Mouse (Mus musculus) olfactory bulb, adult 2 months (tissue): Measurements from ENCODE around the gene 3110009E18Rik. TPM values are rescaled to one million over a fixed set of nuclear protein-coding genes. Genes with fewer than 3 reads are reported as not detected.

Source experiments
- H3K27ac ChIP-seq: fragments of 200-500 bp; 2 replicates; pipeline ENCODE4 v1.5.1; 2012; ENCODE audit warnings: low read depth, low read length; ENCODE audit not compliant: insufficient read depth
- H3K4me1 ChIP-seq: fragments of 200-500 bp; 2 replicates; pipeline ENCODE4 v1.6.1; 2012; ENCODE audit warnings: low read length; ENCODE audit not compliant: control insufficient read depth, insufficient read depth
- H3K4me3 ChIP-seq: fragments of 200-500 bp; 2 replicates; pipeline ENCODE4 v1.5.1; 2012; ENCODE audit warnings: mild to moderate bottlenecking, low read depth, low read length, moderate library complexity; ENCODE audit not compliant: insufficient read depth
- CTCF ChIP-seq: fragments of 200-500 bp; IDR thresholded peaks from 2 replicates; pipeline ENCODE4 v1.5.1; 2012; ENCODE audit warnings: low read depth, mild to moderate bottlenecking, low read length, moderate library complexity; ENCODE audit not compliant: insufficient read depth
- POLR2A ChIP-seq: fragments of 200-500 bp; IDR thresholded peaks from 2 replicates; pipeline ENCODE4 v1.6.1; 2012; ENCODE audit warnings: mild to moderate bottlenecking, low read depth, low read length, moderate library complexity; ENCODE audit not compliant: insufficient read depth
- WGBS: fragments of 180-500 bp; shearing (Covaris S2); methylation state at CpG from one replicate; pipeline ENCODE4 v1.1.7; 2018; 5-methylcytosine and 5-hydroxymethylcytosine counted together
- polyA plus RNA-seq: library from polyadenylated mRNA; stranded (reverse); fragments of >200 nt; gene quantifications from 2 replicates; pipeline ENCODE4 v1.2.4, GENCODE M21; 2012; ENCODE audit warnings: low replicate concordance; ENCODE audit not compliant: missing spikeins, insufficient read depth, insufficient read length

The 3110009E18Rik gene
- polyA plus RNA-seq, 1 experiment = not detected

GRCm38 (mm10) chr1:120207568-120207967 lies 86.6 kb downstream of the 3110009E18Rik start:
- H3K4me1 ChIP-seq = peaks cover 4% of the 10 kb centered on the region; the same call in 1 of the 2 replicates
- no peak overlapping the region for H3K27ac ChIP-seq
- 32% methylated on average over 6 of the region's 6 CpGs for WGBS
- H3K4me3 ChIP-seq = no peak overlapping the region
- TF ChIP-seq POLR2A (no peak), CTCF (no peak)

- no peak overlapping the region for H3K27ac ChIP-seq
- no peak overlapping the region for H3K4me3 ChIP-seq
- 81% methylated on average over 11 of the region's 11 CpGs for WGBS
- H3K4me1 ChIP-seq = peaks cover 3% of the 10 kb centered on the region; the same call in 1 of the 2 replicates
- TF ChIP-seq CTCF (no peak), POLR2A (no peak)
These were observed 87.7 kb downstream of the 3110009E18Rik start for GRCm38 (mm10) chr1:120208502-120209230.

- no peak overlapping the region for H3K27ac ChIP-seq
- peaks cover 4% of the 10 kb centered on the region; the same call in 1 of the 2 replicates for H3K4me1 ChIP-seq
- TF ChIP-seq POLR2A = no peak
- no peak for TF ChIP-seq CTCF
- 54% methylated on average over 6 of the region's 6 CpGs for WGBS
- H3K4me3 ChIP-seq = no peak overlapping the region
These were observed 99.9 kb downstream of the 3110009E18Rik start for GRCm38 (mm10) chr1:120220841-120221240.

GRCm38 (mm10) chr1:120221285-120221684 lies 100.3 kb downstream of the 3110009E18Rik start:
- WGBS = 31% methylated on average over 2 of the region's 2 CpGs
- H3K27ac ChIP-seq = no peak overlapping the region
- no peak overlapping the region for H3K4me3 ChIP-seq
- H3K4me1 ChIP-seq = peaks cover 4% of the 10 kb centered on the region; the same call in 1 of the 2 replicates
- TF ChIP-seq CTCF (no peak), POLR2A (no peak)

GRCm38 (mm10) chr1:120223613-120224012 lies 102.6 kb downstream of the 3110009E18Rik start:
- H3K4me3 ChIP-seq = no peak overlapping the region
- no peak for TF ChIP-seq POLR2A
- no peak for TF ChIP-seq CTCF
- 90% methylated on average over 4 of the region's 4 CpGs for WGBS
- H3K27ac ChIP-seq = no peak overlapping the region
- H3K4me1 ChIP-seq = peaks cover 4% of the 10 kb centered on the region; the same call in 1 of the 2 replicates

- 82% methylated on average over 10 of the region's 10 CpGs for WGBS
- Histone ChIP-seq H3K4me1 (peaks cover 3% of the 10 kb centered on the region; the same call in 1 of the 2 replicates), H3K4me3 (no peak overlapping the region), H3K27ac (no peak overlapping the region)
- TF ChIP-seq CTCF (no peak), POLR2A (no peak)
These were observed 108.9 kb downstream of the 3110009E18Rik start for GRCm38 (mm10) chr1:120229723-120230471.

GRCm38 (mm10) chr1:120231334-120231733 lies 110.3 kb downstream of the 3110009E18Rik start:
- no peak for TF ChIP-seq POLR2A
- peak; percentile 47; the same call in 1 of the 2 replicates for TF ChIP-seq CTCF
- Histone ChIP-seq H3K4me1 (peaks cover 9% of the 10 kb centered on the region; the same call in 1 of the 2 replicates), H3K4me3 (no peak overlapping the region), H3K27ac (no peak overlapping the region)
- 43% methylated on average over 6 of the region's 6 CpGs for WGBS

- TF ChIP-seq CTCF (no peak), POLR2A (no peak)
- Histone ChIP-seq H3K4me1 (peaks cover 13% of the 10 kb centered on the region), H3K27ac (no peak overlapping the region), H3K4me3 (no peak overlapping the region)
- 87% methylated on average over 6 of the region's 6 CpGs for WGBS
These were observed 111.2 kb downstream of the 3110009E18Rik start for GRCm38 (mm10) chr1:120232170-120232569.

- no peak overlapping the region for H3K4me3 ChIP-seq
- no peak for TF ChIP-seq CTCF
- TF ChIP-seq POLR2A = no peak
- WGBS = 91% methylated on average over 6 of the region's 6 CpGs
- H3K4me1 ChIP-seq = peaks cover 9% of the 10 kb centered on the region
- no peak overlapping the region for H3K27ac ChIP-seq
These were observed 114.7 kb downstream of the 3110009E18Rik start for GRCm38 (mm10) chr1:120235631-120236215.
